Mouse (Mus musculus): Measurements from ENCODE around the gene Fxyd5. TPM values are rescaled to one million over a fixed set of nuclear protein-coding genes. Genes with fewer than 3 reads are reported as not detected.

Fxyd5 gene
- polyA plus RNA-seq, 1 experiment from 2014 or later: 50.1 TPM

DNA sequence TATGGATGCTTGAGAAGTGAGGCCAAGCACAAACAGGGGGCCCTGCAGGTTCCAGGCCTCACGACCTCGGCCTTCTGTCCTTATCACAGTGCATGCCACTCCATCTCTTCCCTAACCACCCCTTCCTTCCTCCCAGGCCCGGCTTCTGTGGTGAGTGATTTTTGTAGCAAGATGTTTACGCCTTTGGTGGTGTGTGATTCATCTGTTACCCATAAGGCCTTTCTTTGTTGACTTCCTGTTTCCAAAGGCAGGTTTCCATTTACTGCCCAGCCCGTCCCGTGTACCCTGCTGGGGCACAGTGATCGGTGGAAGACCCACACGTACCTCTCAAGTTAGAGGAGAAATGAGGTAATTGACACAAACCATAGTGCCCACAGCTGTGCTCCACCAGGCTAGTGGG is 39.6 kb downstream of the Fxyd5 start:
- Histone ChIP-seq H3K9ac (no peak overlapping the region), H3K36me3 (no peaks in the 10 kb centered on the region), H3K9me3 (no peaks in the 10 kb centered on the region), H3K4me1 (peaks cover 14% of the 10 kb centered on the region), H3K4me2 (no peak overlapping the region), H3K27me3 (no peaks in the 10 kb centered on the region), H3K4me3 (no peak overlapping the region), H3K27ac (peak overlapping the region; percentile 64)
- WGBS: 68% methylated on average over 8 of the region's 8 CpGs
- peak; percentile 67; the same call in 1 of the 2 replicates for ATAC-seq (ENCODE audit: borderline replicate concordance, extremely low read depth, low FRiP score, low TSS enrichment)

DNA sequence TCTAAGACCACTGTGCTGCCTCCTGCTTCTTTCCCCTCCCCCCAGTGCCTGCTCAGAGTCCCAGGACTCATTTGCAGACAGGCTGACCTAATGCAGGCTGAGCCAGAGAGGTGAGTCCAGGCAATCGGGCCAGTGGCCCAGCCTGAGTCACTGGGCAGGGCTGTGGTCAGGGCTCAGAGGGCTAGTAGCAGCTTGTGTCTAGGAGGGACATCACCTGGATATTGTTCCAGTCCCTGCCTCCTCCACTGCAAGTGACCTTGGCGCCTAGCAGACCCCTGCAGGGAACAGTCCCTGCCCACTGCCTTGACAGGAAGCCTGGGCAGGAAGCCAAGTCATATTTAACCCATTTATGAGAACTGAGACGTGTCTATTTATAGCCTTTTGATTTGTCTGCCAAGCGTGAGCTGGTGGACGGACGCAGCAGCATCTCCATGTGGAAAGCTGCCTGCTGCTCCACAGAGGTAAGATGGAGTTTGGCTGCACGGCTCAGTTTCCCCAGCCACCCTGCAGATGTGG is 41.7 kb downstream of the Fxyd5 start:
- Histone ChIP-seq H3K4me1 (peaks cover 14% of the 10 kb centered on the region), H3K9ac (no peak overlapping the region), H3K9me3 (no peaks in the 10 kb centered on the region), H3K4me2 (peak overlapping the region; percentile 0; the same call in 1 of the 2 replicates), H3K27ac (peak overlapping the region; percentile 24), H3K27me3 (no peaks in the 10 kb centered on the region), H3K4me3 (no peak overlapping the region), H3K36me3 (no peaks in the 10 kb centered on the region)
- 8% methylated on average over 7 of the region's 7 CpGs for WGBS
- ATAC-seq (ENCODE audit: borderline replicate concordance, extremely low read depth, low FRiP score, low TSS enrichment): peak; percentile 64; the same call in 1 of the 2 replicates

- H3K4me1 ChIP-seq: peaks cover 14% of the 10 kb centered on the region
- H3K4me2 ChIP-seq: no peak overlapping the region
- no peak overlapping the region for H3K4me3 ChIP-seq
- no peak for ATAC-seq (ENCODE audit: borderline replicate concordance, extremely low read depth, low FRiP score, low TSS enrichment)
- no peaks in the 10 kb centered on the region for H3K36me3 ChIP-seq
- H3K9ac ChIP-seq: no peak overlapping the region
- no peak overlapping the region for H3K27ac ChIP-seq
- WGBS: 86% methylated on average over 2 of the region's 2 CpGs
- H3K27me3 ChIP-seq: no peaks in the 10 kb centered on the region
- no peaks in the 10 kb centered on the region for H3K9me3 ChIP-seq
These were observed 45.8 kb downstream of the Fxyd5 start for GRCm38 (mm10) chr7:30996491-30996890.

DNA sequence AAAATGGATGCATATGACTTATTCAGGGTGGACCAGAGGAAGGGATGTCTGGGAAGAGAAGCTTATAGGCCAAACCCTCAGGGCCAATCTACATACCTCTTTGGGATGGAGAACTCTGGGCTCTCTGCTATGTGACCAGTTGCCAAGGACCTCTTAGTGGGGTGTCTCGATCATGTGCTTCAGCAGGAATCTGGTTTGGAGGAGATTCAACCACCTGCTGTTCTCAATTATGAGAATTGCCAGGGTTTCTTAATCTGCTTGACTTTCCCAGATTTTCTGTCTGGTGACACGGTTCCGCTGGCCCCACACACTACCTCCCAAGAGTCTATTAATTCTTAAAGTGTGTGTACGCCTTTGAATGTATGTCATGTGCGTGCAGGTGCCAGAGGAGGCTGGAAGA is 48.3 kb downstream of the Fxyd5 start:
- 82% methylated on average over 5 of the region's 5 CpGs for WGBS

GRCm38 (mm10) chr7:30992148-30992547 is 50.1 kb downstream of the Fxyd5 start:
- Histone ChIP-seq H3K4me1 (no peaks in the 10 kb centered on the region), H3K27me3 (no peaks in the 10 kb centered on the region), H3K36me3 (no peaks in the 10 kb centered on the region), H3K4me2 (no peak overlapping the region), H3K4me3 (no peak overlapping the region), H3K9me3 (no peaks in the 10 kb centered on the region), H3K27ac (no peak overlapping the region), H3K9ac (no peak overlapping the region)
- ATAC-seq (ENCODE audit: borderline replicate concordance, extremely low read depth, low FRiP score, low TSS enrichment): no peak
- 61% methylated on average over 5 of the region's 5 CpGs for WGBS

More for the DNA sequence above, 48.3 kb downstream of the Fxyd5 start:
- Histone ChIP-seq H3K9ac (no peak overlapping the region), H3K9me3 (no peaks in the 10 kb centered on the region), H3K4me2 (no peak overlapping the region), H3K4me3 (no peak overlapping the region), H3K27ac (no peak overlapping the region), H3K36me3 (no peaks in the 10 kb centered on the region), H3K4me1 (no peaks in the 10 kb centered on the region), H3K27me3 (no peaks in the 10 kb centered on the region)
- no peak for ATAC-seq (ENCODE audit: borderline replicate concordance, extremely low read depth, low FRiP score, low TSS enrichment)

DNA sequence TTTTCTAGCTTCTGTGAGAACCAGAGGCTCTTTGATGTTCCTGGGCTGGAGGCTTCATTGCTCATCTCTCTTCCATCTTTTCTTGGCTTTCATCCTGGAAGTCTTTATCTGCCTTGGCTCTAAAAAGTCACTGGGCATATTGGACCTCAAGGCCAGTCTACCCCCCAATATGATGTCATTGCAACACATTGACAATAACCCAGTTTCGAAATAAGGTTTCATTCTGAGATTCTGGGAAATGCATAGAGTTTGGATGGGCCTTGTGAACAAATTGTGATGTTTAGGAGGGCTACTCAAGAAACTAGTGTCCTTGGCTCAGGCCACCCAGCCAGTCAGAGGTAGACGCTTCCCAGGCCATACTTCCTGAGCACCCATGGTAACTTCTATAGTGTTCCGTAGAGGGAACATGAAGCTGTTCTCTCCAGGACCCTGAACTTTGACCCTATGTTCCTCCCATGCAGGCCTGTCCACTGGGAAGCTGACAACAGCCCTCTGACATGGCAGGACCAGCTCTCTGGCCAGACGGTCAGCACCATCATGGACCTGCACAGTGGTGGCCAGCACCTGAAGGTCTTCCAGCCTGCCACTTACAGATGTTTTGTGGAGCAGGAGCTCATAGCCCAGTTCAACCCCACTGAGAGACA is 53.6 kb downstream of the Fxyd5 start:
- H3K36me3 ChIP-seq: no peaks in the 10 kb centered on the region
- no peaks in the 10 kb centered on the region for H3K27me3 ChIP-seq
- H3K9ac ChIP-seq: no peak overlapping the region
- H3K27ac ChIP-seq: no peak overlapping the region
- H3K4me2 ChIP-seq: no peak overlapping the region
- H3K4me3 ChIP-seq: no peak overlapping the region
- 87% methylated on average over 4 of the region's 4 CpGs for WGBS
- H3K4me1 ChIP-seq: no peaks in the 10 kb centered on the region
- ATAC-seq (ENCODE audit: borderline replicate concordance, extremely low read depth, low FRiP score, low TSS enrichment): no peak
- H3K9me3 ChIP-seq: no peaks in the 10 kb centered on the region

DNA sequence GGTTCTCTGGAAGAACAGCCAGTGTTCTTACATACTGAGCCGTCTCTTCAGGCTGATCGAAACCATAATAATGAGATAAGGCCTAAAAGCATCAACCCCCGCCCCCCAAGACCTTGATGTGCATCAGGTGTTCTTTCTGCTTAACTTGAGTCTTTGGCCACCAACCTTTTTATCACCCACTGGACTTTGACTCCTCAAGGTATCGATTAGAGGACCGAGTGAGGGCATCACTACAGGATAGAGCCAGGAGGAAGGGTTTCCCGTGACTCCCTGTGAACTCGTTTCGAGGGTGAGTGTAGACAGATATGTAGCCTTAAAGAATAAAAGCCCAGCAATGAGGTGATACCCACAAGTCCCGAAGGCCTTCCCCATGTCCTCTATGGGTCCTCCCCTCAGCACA is 56.9 kb downstream of the Fxyd5 start:
- ATAC-seq (ENCODE audit: borderline replicate concordance, extremely low read depth, low FRiP score, low TSS enrichment): no peak
- no peak overlapping the region for H3K9ac ChIP-seq
- H3K36me3 ChIP-seq: no peaks in the 10 kb centered on the region
- no peak overlapping the region for H3K4me3 ChIP-seq
- no peaks in the 10 kb centered on the region for H3K27me3 ChIP-seq
- no peaks in the 10 kb centered on the region for H3K9me3 ChIP-seq
- H3K4me1 ChIP-seq: no peaks in the 10 kb centered on the region
- H3K4me2 ChIP-seq: no peak overlapping the region
- no peak overlapping the region for H3K27ac ChIP-seq
- WGBS: 81% methylated on average over 9 of the region's 9 CpGs

Small RNA genes within 50 kb of the gene (microRNA-seq; reads per million reads assigned to microRNA genes)
- gene Mir7050: not detected

Other genes starting within 250 kb of the Fxyd5 start
- gene Ffar2, start 218.7 kb downstream of the Fxyd5 start, polyA plus RNA-seq (2015; fragmentation: Nextera tagmentation; extraction: Ambion mirVana): 0.38 and 0.46 TPM in 2 replicates
- gene Ffar3, start 186.3 kb downstream of the Fxyd5 start, polyA plus RNA-seq (2015; fragmentation: Nextera tagmentation; extraction: Ambion mirVana): not detected in 2 replicates
- gene Ffar1, start 180.9 kb downstream of the Fxyd5 start, polyA plus RNA-seq (2015; fragmentation: Nextera tagmentation; extraction: Ambion mirVana): not detected in 2 replicates
- gene Cd22, start 162.1 kb downstream of the Fxyd5 start, polyA plus RNA-seq (2015; fragmentation: Nextera tagmentation; extraction: Ambion mirVana): 0.05 TPM in 1 of 2 replicates, not detected in the other
- 0.32 and 0.34 TPM in 2 replicates for gene Mag, start 127.6 kb downstream of the Fxyd5 start, polyA plus RNA-seq (2015; fragmentation: Nextera tagmentation; extraction: Ambion mirVana)
- not detected in 2 replicates for gene Hamp2, start 117.8 kb downstream of the Fxyd5 start, polyA plus RNA-seq (2015; fragmentation: Nextera tagmentation; extraction: Ambion mirVana)
- gene Hamp, start 98.4 kb downstream of the Fxyd5 start, polyA plus RNA-seq (2015; fragmentation: Nextera tagmentation; extraction: Ambion mirVana): 0.78 TPM in 1 of 2 replicates, not detected in the other
- 25.6 and 27.5 TPM in 2 replicates for gene Usf2, start 85.7 kb downstream of the Fxyd5 start, polyA plus RNA-seq (2015; fragmentation: Nextera tagmentation; extraction: Ambion mirVana)
- 80.6 and 89.1 TPM in 2 replicates for gene Lsr, start 69.0 kb downstream of the Fxyd5 start, polyA plus RNA-seq (2015; fragmentation: Nextera tagmentation; extraction: Ambion mirVana)
- 6.3 TPM in 2 replicates for gene Fam187b, start 68.7 kb downstream of the Fxyd5 start, polyA plus RNA-seq (2015; fragmentation: Nextera tagmentation; extraction: Ambion mirVana)
- 5.2 and 5.3 TPM in 2 replicates for gene Fxyd7, start 9.0 kb upstream of the Fxyd5 start, polyA plus RNA-seq (2015; fragmentation: Nextera tagmentation; extraction: Ambion mirVana)
- 82.5 and 86.9 TPM in 2 replicates for gene Fxyd1, start 14.7 kb upstream of the Fxyd5 start, polyA plus RNA-seq (2015; fragmentation: Nextera tagmentation; extraction: Ambion mirVana)
- 0.21 and 0.35 TPM in 2 replicates for gene Lgi4, start 16.9 kb upstream of the Fxyd5 start, polyA plus RNA-seq (2015; fragmentation: Nextera tagmentation; extraction: Ambion mirVana)
- gene Fxyd3, start 34.2 kb upstream of the Fxyd5 start, polyA plus RNA-seq (2015; fragmentation: Nextera tagmentation; extraction: Ambion mirVana): 50.1 and 54.3 TPM in 2 replicates
- gene Hpn, start 72.8 kb upstream of the Fxyd5 start, polyA plus RNA-seq (2015; fragmentation: Nextera tagmentation; extraction: Ambion mirVana): 14.6 and 16.7 TPM in 2 replicates
- gene Scn1b, start 84.5 kb upstream of the Fxyd5 start, polyA plus RNA-seq (2015; fragmentation: Nextera tagmentation; extraction: Ambion mirVana): 1.5 and 1.8 TPM in 2 replicates
- 63.0 and 65.5 TPM in 2 replicates for gene Gramd1a, start 113.4 kb upstream of the Fxyd5 start, polyA plus RNA-seq (2015; fragmentation: Nextera tagmentation; extraction: Ambion mirVana)
- gene Scgb2b2, start 248.0 kb upstream of the Fxyd5 start, polyA plus RNA-seq (2015; fragmentation: Nextera tagmentation; extraction: Ambion mirVana): not detected in 2 replicates
- gene Scgb1b2, start 249.3 kb upstream of the Fxyd5 start, polyA plus RNA-seq (2015; fragmentation: Nextera tagmentation; extraction: Ambion mirVana): not detected in 2 replicates